ENCODE assay signal across 11 mouse cellular contexts in the genomic region with DNA sequence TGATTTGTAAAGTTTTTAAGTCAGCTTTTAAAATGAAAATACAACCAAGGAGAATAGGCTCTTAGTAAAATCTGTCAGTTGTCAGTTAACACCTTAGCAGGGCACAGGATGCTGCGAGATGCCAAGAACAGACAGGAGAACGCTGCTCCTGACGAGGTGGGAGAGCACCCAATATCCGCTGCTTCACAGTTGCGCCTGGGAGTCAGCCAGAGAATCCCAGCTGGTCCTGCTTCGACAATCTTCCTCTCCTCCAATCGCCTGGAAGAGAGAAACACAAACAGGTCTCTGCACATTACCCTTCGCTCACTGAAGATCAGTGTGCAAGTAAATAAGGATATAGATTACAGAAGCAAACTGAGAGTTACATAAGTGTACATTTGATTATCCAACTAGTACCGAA.
DNase-seq lines count a peak whose midpoint lies in the region; ATAC-seq and TF ChIP-seq lines count a peak whose summit lies in the region.
"Had no signal": no experiment of that assay in that cellular context is flagged by ENCODE, and none has a peak within 500 bp of the region (broad histone marks: within the 10 kb centered on the region; RNA-seq: fewer than 3 reads in every experiment).

No protein-coding gene starts in this region.

- no peaks in the 10 kb centered on the region for H3K27me3 ChIP-seq in hindbrain, embryonic 16.5 days (replicated peaks; ENCODE audit: control insufficient read depth, insufficient read depth, low read length)
- no peaks in the 10 kb centered on the region for H3K27me3 ChIP-seq in hindbrain, embryonic 11.5 days (ENCODE audit: control insufficient read depth, insufficient read depth, low read length)
- H3K27me3 ChIP-seq in forebrain, postnatal 0 days (ENCODE audit: insufficient read depth, low read length): no peaks in the 10 kb centered on the region
- H3K27me3 ChIP-seq: heart, embryonic 13.5 days; limb, embryonic 13.5 days had no signal

- H3K4me2 ChIP-seq in hindbrain, embryonic 16.5 days (ENCODE audit: low read length): no peak overlapping the region
- H3K4me2 ChIP-seq in hindbrain, embryonic 11.5 days (replicated peaks; ENCODE audit: low read depth, low read length): no peak overlapping the region
- H3K4me2 ChIP-seq in forebrain, postnatal 0 days (ENCODE audit: low read depth): no peak overlapping the region
- H3K4me2 ChIP-seq: heart, embryonic 13.5 days; limb, embryonic 13.5 days had no signal

- no peaks in the 10 kb centered on the region for H3K36me3 ChIP-seq in hindbrain, embryonic 16.5 days (ENCODE audit: control insufficient read depth, insufficient read depth, low read length)
- H3K36me3 ChIP-seq in hindbrain, embryonic 11.5 days (ENCODE audit: control insufficient read depth, insufficient read depth, low read length): no peaks in the 10 kb centered on the region
- H3K36me3 ChIP-seq in forebrain, postnatal 0 days (ENCODE audit: insufficient read depth): no peaks in the 10 kb centered on the region
- H3K36me3 ChIP-seq: heart, embryonic 13.5 days; limb, embryonic 13.5 days had no signal

- no peak for DNase-seq in hindbrain, embryonic 11.5 days (ENCODE audit: low spot score)
- DNase-seq in forebrain, postnatal 0 days: peak; percentile 42
- peak; percentile 6 to 51 for DNase-seq in left cerebral cortex, adult 9 months (ENCODE audit: low spot score in 2 of 2)
- DNase-seq in right cerebral cortex, postnatal 4 days: peak; percentile 19
- DNase-seq in urinary bladder, adult 18-20 months (ENCODE audit: low spot score in 2 of 2): no peak
- DNase-seq in heart, postnatal 25 days (ENCODE audit: low spot score): no peak

- H3K9ac ChIP-seq in hindbrain, embryonic 16.5 days (ENCODE audit: low read depth, low read length): no peak overlapping the region
- H3K9ac ChIP-seq in hindbrain, embryonic 11.5 days (ENCODE audit: low read depth, low read length): no peak overlapping the region
- H3K9ac ChIP-seq in forebrain, postnatal 0 days: no peak overlapping the region
- H3K9ac ChIP-seq: heart, embryonic 13.5 days; limb, embryonic 13.5 days had no signal

- no peak for TF ChIP-seq CTCF in forebrain, postnatal 0 days (IDR thresholded peaks at IDR 0.05; ENCODE audit: low read depth)

- WGBS in hindbrain, embryonic 16.5 days: 71% methylated on average over 9 of the region's 9 CpGs
- WGBS in hindbrain, embryonic 11.5 days: 73% methylated on average over 9 of the region's 9 CpGs
- WGBS in forebrain, postnatal 0 days: 46% methylated on average over 9 of the region's 9 CpGs

- peak; percentile 54; the same call in 1 of the 2 replicates for ATAC-seq in hindbrain, embryonic 16.5 days
- ATAC-seq in hindbrain, embryonic 11.5 days (ENCODE audit: low FRiP score): no peak
- peak; percentile 63; the same call in 1 of the 2 replicates for ATAC-seq in forebrain, postnatal 0 days
- no peak for ATAC-seq in inflammation-experienced regulatory T-cells, adult 6 months
- ATAC-seq: intestine, postnatal 0 days had no signal

- intact Hi-C loops in heart, postnatal 25 days (cut with DNase I): no loop called here

- H3K27ac ChIP-seq in hindbrain, embryonic 16.5 days (ENCODE audit: low read depth, low read length): no peak overlapping the region
- H3K27ac ChIP-seq in hindbrain, embryonic 11.5 days (ENCODE audit: low read depth, low read length): no peak overlapping the region
- H3K27ac ChIP-seq in forebrain, postnatal 0 days (ENCODE audit: low read depth, low read length): no peak overlapping the region
- H3K27ac ChIP-seq: heart, embryonic 13.5 days; limb, embryonic 13.5 days had no signal

- H3K4me1 ChIP-seq in hindbrain, embryonic 16.5 days (ENCODE audit: control insufficient read depth, insufficient read depth, low read depth, low read length): no peaks in the 10 kb centered on the region
- H3K4me1 ChIP-seq in hindbrain, embryonic 11.5 days (replicated peaks; ENCODE audit: control insufficient read depth, insufficient read depth, low read length): no peaks in the 10 kb centered on the region
- no peaks in the 10 kb centered on the region for H3K4me1 ChIP-seq in forebrain, postnatal 0 days (ENCODE audit: insufficient read depth)
- H3K4me1 ChIP-seq: heart, embryonic 13.5 days; limb, embryonic 13.5 days had no signal

- no peak overlapping the region for H3K4me3 ChIP-seq in hindbrain, embryonic 16.5 days (ENCODE audit: low read length)
- no peak overlapping the region for H3K4me3 ChIP-seq in hindbrain, embryonic 11.5 days (ENCODE audit: low read depth, low read length)
- H3K4me3 ChIP-seq in forebrain, postnatal 0 days (ENCODE audit: low read depth, low read length): no peak overlapping the region
- H3K4me3 ChIP-seq: heart, embryonic 13.5 days; limb, embryonic 13.5 days had no signal

- no peaks in the 10 kb centered on the region for H3K9me3 ChIP-seq in hindbrain, embryonic 16.5 days (ENCODE audit: control insufficient read depth, low read length)
- no peaks in the 10 kb centered on the region for H3K9me3 ChIP-seq in hindbrain, embryonic 11.5 days (ENCODE audit: control insufficient read depth, low read length)
- no peaks in the 10 kb centered on the region for H3K9me3 ChIP-seq in forebrain, postnatal 0 days (ENCODE audit: low read length)
- H3K9me3 ChIP-seq: heart, embryonic 13.5 days; limb, embryonic 13.5 days had no signal

Comparison
In these comparisons a context has a peak if more than half of its experiments do, and no peak if none do; other contexts are left out.
1. ATAC-seq: peak in hindbrain, embryonic 16.5 days (single experiment) and forebrain, postnatal 0 days (single experiment); none in hindbrain, embryonic 11.5 days (single experiment) and inflammation-experienced regulatory T-cells, adult 6 months (single experiment).
2. DNase-seq: peak in forebrain, postnatal 0 days (single experiment), left cerebral cortex, adult 9 months (2 of 2) and right cerebral cortex, postnatal 4 days (single experiment); none in hindbrain, embryonic 11.5 days (single experiment), urinary bladder, adult 18-20 months (0 of 2) and heart, postnatal 25 days (single experiment).